Mouse (Mus musculus): ENCODE results near the gene Nr1d1. TPM values are rescaled to one million over a fixed set of nuclear protein-coding genes. Genes with fewer than 3 reads are reported as not detected.
A peak's percentile ranks its signal among the peaks of the same experiment; 100 is the strongest.

Gene Nr1d1
- polyA plus RNA-seq, 1 experiment, result 213 TPM

DNA sequence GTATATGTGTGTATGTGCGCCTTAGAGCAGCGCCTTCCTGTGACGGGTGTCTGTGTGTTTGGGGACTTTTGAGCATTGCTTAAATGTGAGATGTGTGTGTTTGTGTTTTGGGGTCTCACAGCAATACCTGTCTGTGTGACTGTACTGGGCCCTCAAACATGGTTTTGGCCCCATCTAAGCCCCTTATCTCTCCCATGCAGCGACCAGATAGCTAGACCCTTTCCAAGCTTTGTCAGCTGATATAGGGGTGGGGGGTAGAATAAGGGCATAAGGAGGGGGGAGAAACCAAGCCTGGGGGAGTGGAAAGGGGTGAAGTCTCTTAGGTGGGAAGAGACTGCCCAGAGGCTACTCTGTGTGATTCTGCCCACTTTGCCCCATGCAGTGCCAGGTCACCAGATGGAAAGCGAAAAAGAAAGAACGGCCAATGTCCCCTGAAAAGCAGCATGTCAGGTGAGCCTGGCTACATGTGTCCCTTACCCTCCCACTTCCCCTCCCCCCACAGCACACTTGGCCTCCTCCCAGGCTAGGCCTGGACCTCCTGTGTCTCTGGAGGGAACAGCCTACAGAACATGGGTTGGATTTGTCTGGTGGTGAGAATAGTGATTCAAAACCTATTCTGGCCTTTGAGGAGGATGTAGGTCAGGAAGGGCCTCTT, 19.3 kb downstream of the Nr1d1 start:
- Histone ChIP-seq H3K4me1 (ENCODE audit: control insufficient read depth, insufficient read depth, low read length) (peaks cover 29% of the 10 kb centered on the region), H3K4me3 (replicated peaks; ENCODE audit: extremely low read depth, low read depth, low read length) (no peak overlapping the region)
- no peak for TF ChIP-seq CTCF (IDR thresholded peaks at IDR 0.05; ENCODE audit: insufficient read depth, low read length)
- TF ChIP-seq POLR2A (IDR thresholded peaks at IDR 0.05; ENCODE audit: borderline replicate concordance, extremely low read depth, low read depth, low read length), result no peak
- DNase-seq, result no peak
- WGBS, result 90% methylated on average over 6 of the region's 6 CpGs

- no peak overlapping the region for H3K4me3 ChIP-seq (replicated peaks; ENCODE audit: extremely low read depth, low read depth, low read length)
- peak; percentile 12; the same call in 1 of the 2 replicates for TF ChIP-seq POLR2A (IDR thresholded peaks at IDR 0.05; ENCODE audit: borderline replicate concordance, extremely low read depth, low read depth, low read length)
- TF ChIP-seq CTCF (IDR thresholded peaks at IDR 0.05; ENCODE audit: insufficient read depth, low read length), result peak; percentile 94
- WGBS, result 20% methylated on average over 7 of the region's 7 CpGs
- peaks cover 39% of the 10 kb centered on the region for H3K4me1 ChIP-seq (ENCODE audit: control insufficient read depth, insufficient read depth, low read length)
- peak; percentile 77 for DNase-seq
Measured at GRCm38 (mm10) chr11:98754621-98755181, 20.4 kb downstream of the Nr1d1 start.

- Histone ChIP-seq H3K4me3 (replicated peaks; ENCODE audit: extremely low read depth, low read depth, low read length) (no peak overlapping the region), H3K4me1 (ENCODE audit: control insufficient read depth, insufficient read depth, low read length) (peaks cover 43% of the 10 kb centered on the region)
- TF ChIP-seq POLR2A (IDR thresholded peaks at IDR 0.05; ENCODE audit: borderline replicate concordance, extremely low read depth, low read depth, low read length) (peak; percentile 32; the same call in 1 of the 2 replicates), CTCF (IDR thresholded peaks at IDR 0.05; ENCODE audit: insufficient read depth, low read length) (no peak)
- WGBS, result 27% methylated on average over 9 of the region's 9 CpGs
- DNase-seq, result no peak
Measured at GRCm38 (mm10) chr11:98754151-98754620, 20.9 kb downstream of the Nr1d1 start.

DNA sequence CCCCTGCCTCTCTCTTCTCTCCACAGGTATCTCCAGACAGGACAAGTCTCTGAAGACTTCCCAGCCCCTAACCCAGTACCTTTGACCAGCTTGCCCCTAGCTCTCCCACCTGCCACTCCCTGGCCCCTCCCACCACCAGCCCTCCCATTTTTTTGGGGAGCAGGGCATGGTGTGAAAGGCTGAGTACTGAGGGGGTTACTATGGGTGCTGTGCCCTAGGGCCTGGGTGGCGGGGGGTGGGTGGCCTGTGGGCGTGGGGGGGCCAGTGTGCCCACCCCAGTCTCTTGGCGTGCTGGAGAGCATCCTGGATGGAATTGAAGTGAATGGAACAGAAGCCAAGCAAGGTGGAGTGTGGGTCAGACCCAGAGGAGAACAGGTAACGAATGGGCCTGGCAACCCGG, 21.9 kb downstream of the Nr1d1 start:
- whole genome bisulfite sequencing, result 89% methylated on average over 5 of the region's 5 CpGs
- Histone ChIP-seq H3K4me3 (replicated peaks; ENCODE audit: extremely low read depth, low read depth, low read length) (no peak overlapping the region), H3K4me1 (ENCODE audit: control insufficient read depth, insufficient read depth, low read length) (peaks cover 45% of the 10 kb centered on the region)
- no peak for TF ChIP-seq POLR2A (IDR thresholded peaks at IDR 0.05; ENCODE audit: borderline replicate concordance, extremely low read depth, low read depth, low read length)
- DNase-seq, result no peak

DNA sequence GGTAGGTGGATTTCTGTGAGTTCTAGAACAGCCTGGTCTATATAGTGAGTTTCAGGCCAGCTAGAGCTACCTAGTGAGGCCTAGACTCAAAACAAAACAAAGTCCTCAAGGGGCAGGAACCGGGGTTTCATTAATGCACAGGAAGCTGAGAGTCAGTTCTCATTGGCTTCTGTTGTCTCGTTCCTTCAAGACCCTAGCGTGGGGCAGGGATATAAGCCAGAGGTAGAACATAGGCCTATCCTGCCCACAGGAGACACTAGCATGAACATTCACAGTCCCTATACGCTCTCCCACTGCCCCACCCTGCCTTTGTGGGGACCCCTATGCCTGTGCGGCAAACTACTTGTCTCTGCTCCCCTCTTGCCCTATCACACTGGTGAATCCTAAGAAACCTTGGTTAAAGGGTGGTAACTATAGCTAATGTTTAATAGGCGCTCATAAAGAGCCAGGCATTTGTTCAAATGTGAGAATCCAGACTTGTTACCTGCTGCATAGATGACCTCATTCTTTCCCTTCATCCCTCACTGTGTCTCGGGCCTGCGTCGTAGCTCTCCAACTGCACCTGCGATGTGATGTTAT, 22.5 kb downstream of the Nr1d1 start:
- TF ChIP-seq CTCF (IDR thresholded peaks at IDR 0.05; ENCODE audit: insufficient read depth, low read length), result no peak
- TF ChIP-seq POLR2A (IDR thresholded peaks at IDR 0.05; ENCODE audit: borderline replicate concordance, extremely low read depth, low read depth, low read length), result no peak
- no peak overlapping the region for H3K4me3 ChIP-seq (replicated peaks; ENCODE audit: extremely low read depth, low read depth, low read length)
- H3K4me1 ChIP-seq (ENCODE audit: control insufficient read depth, insufficient read depth, low read length), result peaks cover 51% of the 10 kb centered on the region
- DNase-seq, result no peak
- WGBS, result 65% methylated on average over 10 of the region's 10 CpGs

GRCm38 (mm10) chr11:98751221-98751782, 23.8 kb downstream of the Nr1d1 start:
- peak; percentile 43 for DNase-seq
- WGBS, result 18% methylated on average over 6 of the region's 6 CpGs
- TF ChIP-seq POLR2A (IDR thresholded peaks at IDR 0.05; ENCODE audit: borderline replicate concordance, extremely low read depth, low read depth, low read length), result no peak
- no peak for TF ChIP-seq CTCF (IDR thresholded peaks at IDR 0.05; ENCODE audit: insufficient read depth, low read length)
- Histone ChIP-seq H3K4me1 (ENCODE audit: control insufficient read depth, insufficient read depth, low read length) (peaks cover 62% of the 10 kb centered on the region), H3K4me3 (replicated peaks; ENCODE audit: extremely low read depth, low read depth, low read length) (no peak overlapping the region)

DNA sequence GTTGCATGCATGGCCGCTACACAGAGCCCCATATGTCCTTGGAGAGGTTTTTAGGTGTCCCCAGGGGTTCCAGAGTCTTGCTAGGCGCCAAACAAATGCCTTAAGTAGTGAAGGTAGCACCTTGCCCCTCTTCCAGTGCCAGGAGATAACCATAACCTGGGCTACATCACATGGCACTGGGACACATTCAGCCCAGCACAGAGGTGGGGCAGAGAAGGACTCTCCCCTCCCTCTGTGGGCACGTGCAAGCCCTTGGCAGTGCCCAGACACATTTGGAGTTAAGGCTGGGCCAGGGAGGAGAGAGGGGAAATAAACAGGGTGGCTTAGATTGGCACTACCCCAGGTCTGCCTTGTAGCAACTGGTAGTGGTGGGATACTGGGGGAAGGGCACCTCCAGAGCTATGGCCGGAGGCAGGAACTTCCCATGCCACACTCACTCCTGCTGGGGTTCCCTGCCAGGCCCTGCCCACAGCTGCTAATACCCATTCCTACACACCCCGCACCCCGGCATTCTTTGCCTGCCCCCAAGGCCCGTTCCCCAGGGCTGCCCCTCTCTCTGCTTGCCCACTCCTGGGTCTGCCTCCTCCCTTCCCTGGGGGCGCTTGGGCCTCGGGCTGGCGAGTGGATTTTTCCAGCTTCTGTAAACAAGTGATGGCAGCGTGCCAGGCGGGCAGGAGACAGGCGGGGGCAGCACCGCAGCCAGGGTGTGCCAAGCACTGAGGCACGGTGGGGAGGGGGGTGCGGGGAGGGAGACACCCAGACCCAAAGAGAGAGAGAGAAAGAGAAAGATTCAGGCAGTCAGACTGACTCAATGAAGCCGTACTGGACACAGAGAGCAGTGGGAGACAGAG, 24.6 kb downstream of the Nr1d1 start:
- TF ChIP-seq CTCF (IDR thresholded peaks at IDR 0.05; ENCODE audit: insufficient read depth, low read length) (no peak), POLR2A (IDR thresholded peaks at IDR 0.05; ENCODE audit: borderline replicate concordance, extremely low read depth, low read depth, low read length) (no peak)
- Histone ChIP-seq H3K4me1 (ENCODE audit: control insufficient read depth, insufficient read depth, low read length) (peaks cover 64% of the 10 kb centered on the region), H3K4me3 (replicated peaks; ENCODE audit: extremely low read depth, low read depth, low read length) (no peak overlapping the region)
- WGBS, result 12% methylated on average over 16 of the region's 17 CpGs
- peak; percentile 74 for DNase-seq

- peaks cover 63% of the 10 kb centered on the region for H3K4me1 ChIP-seq (ENCODE audit: control insufficient read depth, insufficient read depth, low read length)
- DNase-seq, result no peak
Measured at GRCm38 (mm10) chr11:98749716-98750115, 25.4 kb downstream of the Nr1d1 start.

More at GRCm38 (mm10) chr11:98749716-98750115, 25.4 kb downstream of the Nr1d1 start:
- H3K4me3 ChIP-seq (replicated peaks; ENCODE audit: extremely low read depth, low read depth, low read length), result no peak overlapping the region
- TF ChIP-seq CTCF (IDR thresholded peaks at IDR 0.05; ENCODE audit: insufficient read depth, low read length), result no peak
- TF ChIP-seq POLR2A (IDR thresholded peaks at IDR 0.05; ENCODE audit: borderline replicate concordance, extremely low read depth, low read depth, low read length), result no peak
- 33% methylated on average over 5 of the region's 5 CpGs for WGBS
